Mouse (Mus musculus): ENCODE results near the gene Igf2bp1.

DNA sequence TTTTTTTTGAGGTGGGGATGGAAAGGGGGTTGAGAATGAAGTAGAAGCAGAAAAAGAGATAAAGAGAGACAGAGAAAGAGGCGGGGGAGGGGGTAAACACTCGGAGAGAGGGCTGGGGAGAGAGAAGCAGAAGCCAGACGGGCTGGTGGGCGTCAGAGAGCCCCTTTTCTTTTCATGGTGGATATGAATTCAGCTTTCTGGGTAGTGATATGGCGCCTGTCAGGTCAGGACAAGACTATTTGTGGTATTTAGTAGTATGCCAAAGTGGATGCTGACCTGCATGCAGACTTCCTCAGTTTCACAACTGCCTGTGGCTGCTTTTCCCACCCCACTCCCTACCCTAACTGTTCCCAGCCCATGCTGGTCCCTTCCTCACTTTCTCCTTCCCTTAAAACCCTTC lies 89.3 kb downstream of the Igf2bp1 start:
- no peak for TF ChIP-seq CTCF (IDR thresholded peaks at IDR 0.05; ENCODE audit: low read depth, low read length)
- no peak for TF ChIP-seq GATA1 (IDR thresholded peaks at IDR 0.05; ENCODE audit: borderline replicate concordance, low read length)
- TF ChIP-seq POLR2AphosphoS5 (IDR thresholded peaks at IDR 0.05; ENCODE audit: insufficient replicate concordance, low read depth, low read length): no peak
- no peak for TF ChIP-seq TAL1 (conservative IDR thresholded peaks at IDR 0.05; ENCODE audit: low read depth, low read length)
- TF ChIP-seq GATA2 (IDR thresholded peaks at IDR 0.05; ENCODE audit: borderline replicate concordance, low read depth, low read length): no peak
